8 mouse cellular contexts compared by ENCODE assay signal in the genomic region with DNA sequence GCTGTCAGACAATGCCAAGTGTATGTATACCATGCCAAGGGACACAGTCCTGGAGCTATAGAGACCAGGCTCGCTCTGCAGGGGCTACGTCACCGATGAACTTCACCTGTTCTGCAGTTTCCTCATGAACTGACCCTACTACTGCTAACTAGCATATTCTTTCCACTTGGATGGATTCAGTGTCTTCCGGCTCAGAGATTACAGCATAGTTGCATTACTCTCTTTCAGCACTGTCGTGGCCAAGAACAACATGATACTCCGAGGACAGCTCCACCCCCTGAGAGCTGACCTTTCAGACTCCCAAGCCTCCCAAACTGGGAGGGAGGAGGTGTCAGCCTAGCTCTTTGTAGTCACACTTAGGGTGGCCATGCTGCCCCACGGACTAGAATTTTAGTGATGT.
DNase-seq lines count a peak whose midpoint lies in the region; ATAC-seq lines count a peak whose summit lies in the region.
"Had no signal": no experiment of that assay in that cellular context is flagged by ENCODE, and none has a peak within 500 bp of the region (broad histone marks: within the 10 kb centered on the region; RNA-seq: fewer than 3 reads in every experiment).

No protein-coding gene starts in this region.

- no peak overlapping the region for H3K4me3 ChIP-seq in intestine, embryonic 15.5 days (replicated peaks)
- H3K4me3 ChIP-seq: megakaryocyte, embryonic 14.5 days had no signal

- no peak overlapping the region for H3K4me2 ChIP-seq in intestine, embryonic 15.5 days (replicated peaks)

- H3K27ac ChIP-seq in intestine, embryonic 15.5 days = peak overlapping the region; percentile 79

- DNase-seq in 3T3-L1 (ENCODE audit: low read depth, low spot score) (peak; percentile 50), MN1 (ENCODE audit: low spot score) (peak; percentile 42)
- peak; percentile 92 for DNase-seq in gastrocnemius, adult 18-20 months (ENCODE audit: low spot score)
- peak; percentile 73 for DNase-seq in lung, postnatal 36 days
- no peak for DNase-seq in thymus, postnatal 14 days
- no peak for DNase-seq in yolk sac, embryonic 10.5 days (ENCODE audit: low spot score)

- peak; percentile 48 for ATAC-seq in intestine, embryonic 15.5 days

- no peaks in the 10 kb centered on the region for H3K9me3 ChIP-seq in intestine, embryonic 15.5 days
- H3K9me3 ChIP-seq: megakaryocyte, embryonic 14.5 days had no signal

- 56% methylated on average over 7 of the region's 7 CpGs for WGBS in intestine, embryonic 15.5 days

- peaks cover 35% of the 10 kb centered on the region for H3K4me1 ChIP-seq in intestine, embryonic 15.5 days (replicated peaks)

- no peak overlapping the region for H3K9ac ChIP-seq in intestine, embryonic 15.5 days

- H3K36me3 ChIP-seq in intestine, embryonic 15.5 days = no peaks in the 10 kb centered on the region; the same call in 1 of the 2 replicates

- H3K27me3 ChIP-seq in intestine, embryonic 15.5 days (replicated peaks) = no peaks in the 10 kb centered on the region
- H3K27me3 ChIP-seq: megakaryocyte, embryonic 14.5 days had no signal

Comparison
In these comparisons a context has a peak if more than half of its experiments do, and no peak if none do; other contexts are left out.
1. DNase-seq: peak in 3T3-L1 (single experiment), MN1 (single experiment), gastrocnemius, adult 18-20 months (single experiment) and lung, postnatal 36 days (single experiment); none in thymus, postnatal 14 days (single experiment) and yolk sac, embryonic 10.5 days (single experiment).